18 mouse cellular contexts compared by ENCODE assay signal in genomic region chr2:14244157-14244556, GRCm38 (mm10). TPM values are rescaled to one million over a fixed set of nuclear protein-coding genes. Genes with fewer than 3 reads are reported as not detected.
A peak's percentile ranks its signal among the peaks of the same experiment; 100 is the strongest.
DNase-seq lines count a peak whose midpoint lies in the region; ATAC-seq and TF ChIP-seq lines count a peak whose summit lies in the region.
"Had no signal": no experiment of that assay in that cellular context is flagged by ENCODE, and none has a peak within 500 bp of the region (broad histone marks: within the 10 kb centered on the region; RNA-seq: fewer than 3 reads in every experiment).

No protein-coding gene starts in this region.

- no peak overlapping the region for H3K4me3 ChIP-seq in liver, embryonic 16.5 days (ENCODE audit: low read depth, low read length)
- no peak overlapping the region for H3K4me3 ChIP-seq in liver, embryonic 12.5 days
- no peak overlapping the region for H3K4me3 ChIP-seq in macrophage (ENCODE audit: inconsistent target)
- H3K4me3 ChIP-seq in stomach, postnatal 0 days (ENCODE audit: low read depth, low read length), result no peak overlapping the region

- peaks cover 75% of the 10 kb centered on the region for H3K79me2 ChIP-seq in macrophage (ENCODE audit: inconsistent target)

- H3K9me3 ChIP-seq in liver, embryonic 16.5 days (replicated peaks; ENCODE audit: control insufficient read depth, low read length), result no peaks in the 10 kb centered on the region
- H3K9me3 ChIP-seq in liver, embryonic 12.5 days (replicated peaks), result no peaks in the 10 kb centered on the region
- no peaks in the 10 kb centered on the region for H3K9me3 ChIP-seq in stomach, postnatal 0 days (ENCODE audit: control insufficient read depth, low read length)

- H3K27ac ChIP-seq in liver, embryonic 16.5 days (ENCODE audit: low read length), result no peak overlapping the region
- no peak overlapping the region for H3K27ac ChIP-seq in liver, embryonic 12.5 days
- H3K27ac ChIP-seq in macrophage, result peak overlapping the region; percentile 19
- no peak overlapping the region for H3K27ac ChIP-seq in stomach, postnatal 0 days (replicated peaks)

- no peaks in the 10 kb centered on the region for H3K27me3 ChIP-seq in liver, embryonic 16.5 days (ENCODE audit: control insufficient read depth, insufficient read depth, low read depth, low read length)
- no peaks in the 10 kb centered on the region for H3K27me3 ChIP-seq in liver, embryonic 12.5 days (replicated peaks)
- no peaks in the 10 kb centered on the region for H3K27me3 ChIP-seq in stomach, postnatal 0 days (ENCODE audit: control insufficient read depth, insufficient read depth, low read length)

- no peak for TF ChIP-seq EP300 in stomach, postnatal 0 days (optimal IDR thresholded peaks at IDR 0.05)

- WGBS in liver, embryonic 16.5 days (ENCODE audit: insufficient replicate concordance), result 69% methylated on average over 5 of the region's 5 CpGs
- 84% methylated on average over 5 of the region's 5 CpGs for WGBS in liver, embryonic 12.5 days (ENCODE audit: insufficient replicate concordance)
- WGBS in macrophage (ENCODE audit: missing documents), result 89% methylated on average over 5 of the region's 5 CpGs
- WGBS in stomach, postnatal 0 days, result 75% methylated on average over 5 of the region's 5 CpGs

- TF ChIP-seq CTCF in stomach, postnatal 0 days (IDR thresholded peaks at IDR 0.05; ENCODE audit: low read depth), result no peak

- H3K4me2 ChIP-seq in liver, embryonic 16.5 days (ENCODE audit: low read depth, low read length), result 0 out of 2 replicates have a peak overlapping the region, but pooled peaks have one; percentile 9
- no peak overlapping the region; the same call in 1 of the 2 replicates for H3K4me2 ChIP-seq in liver, embryonic 12.5 days
- H3K4me2 ChIP-seq in stomach, postnatal 0 days (replicated peaks; ENCODE audit: low read depth), result no peak overlapping the region
- H3K4me2 ChIP-seq: heart, embryonic 11.5 days; lung, embryonic 14.5 days had no signal

- no peak overlapping the region for H3K9ac ChIP-seq in liver, embryonic 16.5 days (ENCODE audit: low read depth, low read length)
- H3K9ac ChIP-seq in liver, embryonic 12.5 days, result no peak overlapping the region
- no peak overlapping the region for H3K9ac ChIP-seq in stomach, postnatal 0 days (ENCODE audit: low read length)
- H3K9ac ChIP-seq: lung, embryonic 14.5 days had no signal

- no peaks in the 10 kb centered on the region for H3K36me3 ChIP-seq in liver, embryonic 16.5 days (ENCODE audit: control insufficient read depth, insufficient read depth)
- H3K36me3 ChIP-seq in liver, embryonic 12.5 days, result no peaks in the 10 kb centered on the region
- peaks cover 31% of the 10 kb centered on the region for H3K36me3 ChIP-seq in macrophage (ENCODE audit: inconsistent target)
- H3K36me3 ChIP-seq in stomach, postnatal 0 days (ENCODE audit: control insufficient read depth, insufficient read depth, low read length), result no peaks in the 10 kb centered on the region

- H3K4me1 ChIP-seq in liver, embryonic 16.5 days (ENCODE audit: control insufficient read depth, low read depth, low read length), result no peaks in the 10 kb centered on the region
- no peaks in the 10 kb centered on the region for H3K4me1 ChIP-seq in liver, embryonic 12.5 days
- no peaks in the 10 kb centered on the region for H3K4me1 ChIP-seq in stomach, postnatal 0 days (replicated peaks; ENCODE audit: control insufficient read depth, insufficient read depth)

- no peak for DNase-seq in stomach, postnatal 0 days (ENCODE audit: low spot score)
- no peak for DNase-seq in urinary bladder, postnatal 14 days (ENCODE audit: low spot score)
- DNase-seq in urinary bladder, postnatal 36 days (ENCODE audit: low spot score in 2 of 2), result no peak
- DNase-seq in frontal cortex, postnatal 10 days (ENCODE audit: low spot score in 2 of 2), result no peak
- DNase-seq: adrenal gland, postnatal 36 days; cerebellum, adult 9-11 months; gastrocnemius, postnatal 14 days; heart, postnatal 36 days; kidney, postnatal 10 days; lung, embryonic 14.5 days; retina, postnatal 1 day had no signal

- no peak for ATAC-seq in liver, embryonic 16.5 days (ENCODE audit: low read depth)
- ATAC-seq in liver, embryonic 12.5 days, result no peak
- peak; percentile 63 for ATAC-seq in activated CD4-positive, CD25-positive, alpha-beta regulatory T cell, adult 4 months
- peak; percentile 51; the same call in 1 of the 2 replicates for ATAC-seq in stomach, postnatal 0 days (ENCODE audit: low FRiP score, low TSS enrichment)
- ATAC-seq: forebrain, embryonic 14.5 days had no signal

RNA-seq across cellular contexts. Expression of gene Mrc1, which starts 15.0 kb away (rescaled TPM):
- polyA plus RNA-seq in liver, embryonic 16.5 days (2015; fragmentation: Nextera tagmentation; extraction: Ambion mirVana), result 10.1 and 10.6 TPM in 2 replicates
- 6.8 and 7.5 TPM in 2 replicates for polyA plus RNA-seq in liver, embryonic 12.5 days (2016; fragmentation: Nextera tagmentation; extraction: Ambion mirVana)
- polyA plus RNA-seq in activated CD4-positive, CD25-positive, alpha-beta regulatory T cell, adult 4 months (2017; shearing (Covaris generic)), result under 1 TPM in 1 of 2 experiments, not detected in 1; 0.14 TPM
- 1,000 to 10,000 TPM in 1 of 26 experiments, 100 to 1,000 TPM in 23, 10 to 100 TPM in 2; 34.8 to 1,051 (median 333) TPM for total RNA-seq in macrophage (2018; cell fraction: chromatin; rRNA removed)
- total RNA-seq in macrophage (2018; cell fraction: cytosol; rRNA removed), result 100 to 1,000 TPM in 15 of 26 experiments, 10 to 100 TPM in 11; 59.1 to 579 (median 243) TPM
- 1,000 to 10,000 TPM in 7 of 26 experiments, 100 to 1,000 TPM in 19; 105 to 2,075 (median 421) TPM for total RNA-seq in macrophage (2018; cell fraction: nucleus; rRNA removed)
- polyA plus RNA-seq in macrophage (2018), result 311 to 697 TPM (median 500 TPM) in 3 replicates
- 9.9 TPM in 2 replicates for polyA plus RNA-seq in stomach, postnatal 0 days (2015; fragmentation: Nextera tagmentation; extraction: Ambion mirVana)
- total RNA-seq: megakaryocyte-erythroid progenitor cell, adult 5-6 weeks had no signal

Comparison
In these comparisons a context has a peak if more than half of its experiments do, and no peak if none do; other contexts are left out.
1. ATAC-seq: peak in activated CD4-positive, CD25-positive, alpha-beta regulatory T cell, adult 4 months (single experiment) and stomach, postnatal 0 days (single experiment); none in liver, embryonic 16.5 days (single experiment) and liver, embryonic 12.5 days (single experiment).
2. RNA of gene Mrc1, which starts 15.0 kb away (polyA plus RNA-seq): 311 to 697 TPM in macrophage; 10.1 to 10.6 TPM in liver, embryonic 16.5 days, 9.9 TPM in stomach, postnatal 0 days, 6.8 to 7.5 TPM in liver, embryonic 12.5 days and 0.14 TPM in activated CD4-positive, CD25-positive, alpha-beta regulatory T cell, adult 4 months; every median in the first group is over 10 times any median in the second.